Mouse (Mus musculus) intestine, postnatal 0 days (tissue): ENCODE measurements at regions not wholly inside any gene's neighbourhood (a gene's known extent, or its start where the extent isn't known, plus 50 kb on each side); places are given as distances from the start of the nearest gene placed in this dataset.

Experiments
- ATAC-seq: fragments of 200-750 bp; cut with Nextera tagmentation; 2 replicates; pipeline ENCODE4 v1.8.0; 2017; ENCODE audit warnings: mild to moderate bottlenecking, moderate TSS enrichment, moderate library complexity
- H3K27ac ChIP-seq: fragments of 300-500 bp; sonication (generic); 2 replicates; pipeline ENCODE4 v1.5.1; 2014; ENCODE audit warnings: mild to moderate bottlenecking, low read depth, low read length, moderate library complexity
- H3K27me3 ChIP-seq: fragments of 300-500 bp; sonication (generic); replicated peaks from 2 replicates; pipeline ENCODE4 v1.6.1; 2014; ENCODE audit warnings: low read length, mixed read lengths; ENCODE audit not compliant: control insufficient read depth, insufficient read depth
- H3K36me3 ChIP-seq: fragments of 300-500 bp; sonication (generic); 2 replicates; pipeline ENCODE4 v1.6.1; 2014; ENCODE audit warnings: mild to moderate bottlenecking, moderate library complexity; ENCODE audit not compliant: control insufficient read depth, insufficient read depth
- H3K4me1 ChIP-seq: fragments of 300-500 bp; sonication (generic); replicated peaks from 2 replicates; pipeline ENCODE4 v1.6.1; 2014; ENCODE audit warnings: antibody characterized with exemption, low read length, mixed read lengths; ENCODE audit not compliant: control insufficient read depth, insufficient read depth
- H3K4me2 ChIP-seq: fragments of 300-500 bp; sonication (generic); replicated peaks from 2 replicates; pipeline ENCODE4 v1.6.1; 2014; ENCODE audit warnings: low read depth, mild to moderate bottlenecking, moderate library complexity
- H3K4me3 ChIP-seq: fragments of 300-500 bp; sonication (generic); 2 replicates; pipeline ENCODE4 v1.5.1; 2014; ENCODE audit warnings: low read depth, low read length
- H3K9ac ChIP-seq: fragments of 300-500 bp; sonication (generic); 2 replicates; pipeline ENCODE4 v1.6.1; 2014; ENCODE audit warnings: mild to moderate bottlenecking, low read depth, low read length
- H3K9me3 ChIP-seq: fragments of 300-500 bp; sonication (generic); 2 replicates; pipeline ENCODE4 v1.6.1; 2016; ENCODE audit warnings: mixed run types; ENCODE audit not compliant: control insufficient read depth
- CTCF ChIP-seq: sonication (generic); IDR thresholded peaks from 2 replicates; pipeline ENCODE4 v1.5.1; 2016; ENCODE audit warnings: low read depth, mild to moderate bottlenecking, control low read depth, antibody characterized with exemption, moderate library complexity
- WGBS: fragments of 180-500 bp; shearing (Covaris S2); extraction: QIAGEN DNeasy Blood & Tissue Kit; methylation state at CpG from one replicate; pipeline ENCODE4 v1.1.7; 2014; 5-methylcytosine and 5-hydroxymethylcytosine counted together

DNA sequence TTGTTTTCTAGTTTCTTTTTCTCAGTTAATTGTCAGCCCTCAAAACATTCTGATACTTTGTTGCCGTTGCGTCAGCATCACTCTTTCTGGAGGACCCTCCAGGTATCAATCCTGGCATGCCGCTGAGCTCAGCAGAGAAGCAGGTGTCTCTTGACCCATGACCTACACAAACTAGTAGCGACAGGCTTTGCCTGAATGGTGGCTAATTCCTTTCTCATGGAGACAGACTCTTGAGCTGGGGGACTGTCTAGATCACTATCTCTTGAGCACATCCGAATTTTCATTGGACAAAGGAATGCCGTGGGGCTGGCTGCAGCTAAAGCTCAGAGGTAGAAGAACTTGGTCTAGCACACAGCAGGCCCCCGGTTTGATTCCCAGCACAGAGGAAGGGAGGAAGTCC is 172.7 kb upstream of the Mrps10 start:
- TF ChIP-seq CTCF: no peak
- no peak overlapping the region for H3K9ac ChIP-seq
- H3K4me3 ChIP-seq: no peak overlapping the region
- H3K9me3 ChIP-seq: no peaks in the 10 kb centered on the region
- no peak overlapping the region for H3K4me2 ChIP-seq
- no peak for ATAC-seq
- H3K27me3 ChIP-seq: no peaks in the 10 kb centered on the region
- H3K27ac ChIP-seq: no peak overlapping the region
- WGBS: 69% methylated on average over 7 of the region's 7 CpGs
- H3K4me1 ChIP-seq: no peaks in the 10 kb centered on the region
- no peaks in the 10 kb centered on the region for H3K36me3 ChIP-seq

GRCm38 (mm10) chr17:47194463-47195012 is 174.1 kb upstream of the Mrps10 start:
- TF ChIP-seq CTCF: no peak
- H3K9ac ChIP-seq: no peak overlapping the region
- no peak overlapping the region for H3K4me2 ChIP-seq
- no peaks in the 10 kb centered on the region for H3K9me3 ChIP-seq
- WGBS: 89% methylated on average over 14 of the region's 14 CpGs
- ATAC-seq: no peak
- no peaks in the 10 kb centered on the region for H3K4me1 ChIP-seq
- H3K4me3 ChIP-seq: no peak overlapping the region
- H3K27me3 ChIP-seq: no peaks in the 10 kb centered on the region
- H3K36me3 ChIP-seq: no peaks in the 10 kb centered on the region
- H3K27ac ChIP-seq: no peak overlapping the region

- H3K36me3 ChIP-seq: no peaks in the 10 kb centered on the region; the same call in 1 of the 2 replicates
- no peak for ATAC-seq
- H3K27ac ChIP-seq: no peak overlapping the region
- no peaks in the 10 kb centered on the region for H3K4me1 ChIP-seq
- WGBS: 91% methylated on average over 3 of the region's 3 CpGs
- H3K27me3 ChIP-seq: no peaks in the 10 kb centered on the region
- TF ChIP-seq CTCF: no peak
- H3K9me3 ChIP-seq: no peaks in the 10 kb centered on the region
- H3K4me3 ChIP-seq: no peak overlapping the region
- H3K4me2 ChIP-seq: no peak overlapping the region
- no peak overlapping the region for H3K9ac ChIP-seq
Observed at GRCm38 (mm10) chr17:47191416-47191815, 177.3 kb upstream of the Mrps10 start.

GRCm38 (mm10) chr17:47189770-47190169 is 178.9 kb upstream of the Mrps10 start:
- H3K4me2 ChIP-seq: no peak overlapping the region
- ATAC-seq: no peak
- no peaks in the 10 kb centered on the region; the same call in 1 of the 2 replicates for H3K36me3 ChIP-seq
- H3K9me3 ChIP-seq: no peaks in the 10 kb centered on the region
- no peak overlapping the region for H3K4me3 ChIP-seq
- no peak overlapping the region for H3K27ac ChIP-seq
- no peak for TF ChIP-seq CTCF
- H3K4me1 ChIP-seq: no peaks in the 10 kb centered on the region
- WGBS: 74% methylated on average over 7 of the region's 7 CpGs
- no peak overlapping the region for H3K9ac ChIP-seq
- no peaks in the 10 kb centered on the region for H3K27me3 ChIP-seq

- Histone ChIP-seq H3K9ac (no peak overlapping the region), H3K4me1 (no peaks in the 10 kb centered on the region), H3K27me3 (no peaks in the 10 kb centered on the region), H3K27ac (no peak overlapping the region), H3K4me3 (no peak overlapping the region), H3K36me3 (no peaks in the 10 kb centered on the region; the same call in 1 of the 2 replicates), H3K4me2 (no peak overlapping the region), H3K9me3 (no peaks in the 10 kb centered on the region)
- no peak for ATAC-seq
- TF ChIP-seq CTCF: no peak
- 40% methylated on average over 6 of the region's 6 CpGs for WGBS
Observed at GRCm38 (mm10) chr17:47184148-47184547, 173.8 kb upstream of the Ubr2 start.

- no peak for ATAC-seq
- H3K4me2 ChIP-seq: no peak overlapping the region
- H3K27ac ChIP-seq: no peak overlapping the region
- H3K9me3 ChIP-seq: no peaks in the 10 kb centered on the region
- H3K4me1 ChIP-seq: no peaks in the 10 kb centered on the region
- WGBS: 53% methylated on average over 6 of the region's 6 CpGs
- H3K27me3 ChIP-seq: no peaks in the 10 kb centered on the region
- no peak overlapping the region for H3K4me3 ChIP-seq
- H3K36me3 ChIP-seq: no peaks in the 10 kb centered on the region; the same call in 1 of the 2 replicates
- no peak overlapping the region for H3K9ac ChIP-seq
- TF ChIP-seq CTCF: no peak
Observed at GRCm38 (mm10) chr17:47182118-47182517, 171.8 kb upstream of the Ubr2 start.

DNA sequence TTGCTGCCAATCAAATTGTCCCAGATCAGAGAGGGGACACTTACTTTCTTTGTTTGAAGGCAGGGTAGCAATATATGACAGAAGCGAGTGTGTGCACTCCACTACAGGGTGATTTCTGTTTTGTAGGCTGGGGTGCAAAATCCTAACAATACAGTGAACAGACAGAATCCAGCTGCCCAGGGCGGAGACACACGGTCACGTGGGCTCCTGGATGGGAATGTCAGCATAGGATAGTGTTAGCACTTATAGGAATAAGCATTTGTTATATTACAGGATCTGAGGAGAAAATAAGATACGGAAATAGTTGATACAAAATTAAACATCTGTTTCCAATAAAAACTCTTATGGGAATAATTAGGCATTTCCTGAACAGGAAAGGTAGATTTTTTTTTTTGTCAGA is 169.1 kb upstream of the Ubr2 start:
- Histone ChIP-seq H3K4me2 (peak overlapping the region; percentile 14), H3K27me3 (no peaks in the 10 kb centered on the region), H3K9ac (no peak overlapping the region), H3K4me1 (peaks cover 5% of the 10 kb centered on the region; the same call in 1 of the 2 replicates), H3K4me3 (no peak overlapping the region), H3K36me3 (no peaks in the 10 kb centered on the region), H3K27ac (no peak overlapping the region), H3K9me3 (no peaks in the 10 kb centered on the region)
- ATAC-seq: no peak
- WGBS: 55% methylated on average over 5 of the region's 5 CpGs
- TF ChIP-seq CTCF: no peak
